Mouse (Mus musculus): ENCODE results near the gene Dennd1b.

DNA sequence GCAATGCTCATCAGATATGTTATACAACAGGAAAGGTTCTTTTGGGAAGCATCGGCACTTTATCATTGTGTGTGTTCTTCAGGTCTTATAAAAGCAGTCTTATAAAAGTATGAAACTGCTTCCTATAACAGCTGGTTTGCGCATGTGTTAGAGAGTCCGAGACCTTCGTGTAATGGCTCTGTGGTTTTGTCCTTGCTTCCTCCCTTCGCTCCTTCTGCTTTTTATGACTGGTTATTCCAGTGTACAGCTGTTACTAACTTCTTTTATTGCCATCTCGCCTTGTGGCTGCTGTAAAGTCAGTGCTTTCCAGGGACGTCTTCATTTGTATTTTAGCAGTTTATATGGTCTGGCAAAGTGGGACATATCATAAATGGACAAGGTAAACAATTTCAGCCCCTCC, 4.2 kb downstream of the Dennd1b start:
- no peak for TF ChIP-seq TAL1 (conservative IDR thresholded peaks at IDR 0.05; ENCODE audit: low read depth, low read length)
- TF ChIP-seq CTCF (IDR thresholded peaks at IDR 0.05; ENCODE audit: low read depth, low read length), result no peak
- no peak for TF ChIP-seq GATA1 (IDR thresholded peaks at IDR 0.05; ENCODE audit: borderline replicate concordance, low read length)

Data from G1E (cell line).